Comparison of ENCODE assay signal across 25 mouse cellular contexts in genomic region chr1:63237371-63237770, GRCm38 (mm10). TPM values are rescaled to one million over a fixed set of nuclear protein-coding genes. Genes with fewer than 3 reads are reported as not detected.
DNase-seq lines count a peak whose midpoint lies in the region; ATAC-seq and TF ChIP-seq lines count a peak whose summit lies in the region.
"Had no signal": no experiment of that assay in that cellular context is flagged by ENCODE, and none has a peak within 500 bp of the region (broad histone marks: within the 10 kb centered on the region; RNA-seq: fewer than 3 reads in every experiment).

No protein-coding gene starts in this region.

- H3K4me2 ChIP-seq in forebrain, embryonic 11.5 days (ENCODE audit: low read depth, low read length, severe bottlenecking): no peak overlapping the region
- no peak overlapping the region for H3K4me2 ChIP-seq in intestine, embryonic 14.5 days (ENCODE audit: low read length)
- no peak overlapping the region for H3K4me2 ChIP-seq in intestine, embryonic 15.5 days (replicated peaks)
- H3K4me2 ChIP-seq in midbrain, embryonic 14.5 days (ENCODE audit: low read length): no peak overlapping the region
- H3K4me2 ChIP-seq: heart, embryonic 13.5 days; limb, embryonic 15.5 days; liver, embryonic 15.5 days; neural tube, embryonic 12.5 days had no signal

- no peaks in the 10 kb centered on the region for H3K36me3 ChIP-seq in forebrain, embryonic 10.5 days (replicated peaks)
- H3K36me3 ChIP-seq in forebrain, embryonic 11.5 days (ENCODE audit: control insufficient read depth, insufficient read depth, low read length): no peaks in the 10 kb centered on the region
- no peaks in the 10 kb centered on the region for H3K36me3 ChIP-seq in intestine, embryonic 14.5 days (ENCODE audit: control insufficient read depth, insufficient read depth, low read length)
- H3K36me3 ChIP-seq in intestine, embryonic 15.5 days: no peaks in the 10 kb centered on the region
- no peaks in the 10 kb centered on the region for H3K36me3 ChIP-seq in midbrain, embryonic 14.5 days (ENCODE audit: control insufficient read depth, insufficient read depth, low read length)
- H3K36me3 ChIP-seq: heart, embryonic 13.5 days; limb, embryonic 15.5 days; liver, embryonic 15.5 days; neural tube, embryonic 12.5 days had no signal

- peaks cover 14% of the 10 kb centered on the region for H3K4me1 ChIP-seq in forebrain, embryonic 10.5 days
- peaks cover 3% of the 10 kb centered on the region; the same call in 1 of the 2 replicates for H3K4me1 ChIP-seq in forebrain, embryonic 11.5 days (replicated peaks; ENCODE audit: control insufficient read depth, insufficient read depth, low read length)
- H3K4me1 ChIP-seq in intestine, embryonic 14.5 days (replicated peaks; ENCODE audit: control insufficient read depth, insufficient read depth, low read length): no peaks in the 10 kb centered on the region; the same call in 1 of the 2 replicates
- no peaks in the 10 kb centered on the region for H3K4me1 ChIP-seq in intestine, embryonic 15.5 days (replicated peaks)
- H3K4me1 ChIP-seq in midbrain, embryonic 14.5 days (ENCODE audit: control insufficient read depth, insufficient read depth, low read length): peaks cover 10% of the 10 kb centered on the region
- H3K4me1 ChIP-seq: limb, embryonic 15.5 days; liver, embryonic 15.5 days; neural tube, embryonic 12.5 days had no signal

- H3K27me3 ChIP-seq in forebrain, embryonic 10.5 days (ENCODE audit: poor library complexity, severe bottlenecking): no peaks in the 10 kb centered on the region
- H3K27me3 ChIP-seq in forebrain, embryonic 11.5 days (ENCODE audit: control insufficient read depth, insufficient read depth, low read length): no peaks in the 10 kb centered on the region
- H3K27me3 ChIP-seq in intestine, embryonic 14.5 days (replicated peaks; ENCODE audit: control insufficient read depth, insufficient read depth, low read length): no peaks in the 10 kb centered on the region
- no peaks in the 10 kb centered on the region for H3K27me3 ChIP-seq in intestine, embryonic 15.5 days (replicated peaks)
- H3K27me3 ChIP-seq in midbrain, embryonic 14.5 days (ENCODE audit: control insufficient read depth, insufficient read depth, low read length): no peaks in the 10 kb centered on the region
- H3K27me3 ChIP-seq: CH12.LX; limb, embryonic 15.5 days; liver, embryonic 15.5 days; neural tube, embryonic 12.5 days had no signal

- TF ChIP-seq CTCF in layer of hippocampus, adult 2 months (conservative IDR thresholded peaks at IDR 0.05): no peak

- no peak for ATAC-seq in forebrain, embryonic 11.5 days (replicated peaks; ENCODE audit: low FRiP score)
- no peak for ATAC-seq in intestine, embryonic 14.5 days (replicated peaks; ENCODE audit: low FRiP score, low TSS enrichment, low read depth)
- ATAC-seq in intestine, embryonic 15.5 days: no peak
- no peak for ATAC-seq in midbrain, embryonic 14.5 days (ENCODE audit: low FRiP score, low TSS enrichment)
- ATAC-seq: hindbrain, embryonic 16.5 days had no signal

- no peaks in the 10 kb centered on the region for H3K9me3 ChIP-seq in forebrain, embryonic 10.5 days
- H3K9me3 ChIP-seq in forebrain, embryonic 11.5 days (ENCODE audit: control insufficient read depth, low read length): no peaks in the 10 kb centered on the region
- no peaks in the 10 kb centered on the region for H3K9me3 ChIP-seq in intestine, embryonic 14.5 days (ENCODE audit: control insufficient read depth, low read length)
- no peaks in the 10 kb centered on the region for H3K9me3 ChIP-seq in intestine, embryonic 15.5 days
- no peaks in the 10 kb centered on the region for H3K9me3 ChIP-seq in midbrain, embryonic 14.5 days (ENCODE audit: control insufficient read depth, low read length)
- H3K9me3 ChIP-seq: heart, embryonic 13.5 days; limb, embryonic 15.5 days; liver, embryonic 15.5 days; neural tube, embryonic 12.5 days had no signal

- no peak overlapping the region for H3K4me3 ChIP-seq in forebrain, embryonic 10.5 days
- H3K4me3 ChIP-seq in forebrain, embryonic 11.5 days (ENCODE audit: low read depth, low read length): no peak overlapping the region
- no peak overlapping the region for H3K4me3 ChIP-seq in intestine, embryonic 14.5 days (ENCODE audit: low read depth, low read length)
- no peak overlapping the region for H3K4me3 ChIP-seq in intestine, embryonic 15.5 days (replicated peaks)
- H3K4me3 ChIP-seq in midbrain, embryonic 14.5 days (replicated peaks; ENCODE audit: low read depth, low read length): no peak overlapping the region
- no peak overlapping the region for H3K4me3 ChIP-seq in layer of hippocampus, adult 2 months
- H3K4me3 ChIP-seq: gastrocnemius, adult 2 months; heart, embryonic 13.5 days; limb, embryonic 15.5 days; liver, embryonic 15.5 days; neural tube, embryonic 12.5 days had no signal

- no peak for DNase-seq in forebrain, embryonic 10.5 days (ENCODE audit: extremely low spot score, low spot score)
- no peak for DNase-seq in forebrain, embryonic 11.5 days (ENCODE audit: low spot score)
- peak; percentile 41 for DNase-seq in intestine, embryonic 14.5 days (ENCODE audit: low spot score)
- DNase-seq in midbrain, embryonic 14.5 days: peak; percentile 61
- DNase-seq in layer of hippocampus, adult 2 months (ENCODE audit: low spot score in 2 of 2): no peak
- DNase-seq in thymus, postnatal 36 days: no peak
- DNase-seq: adrenal gland, postnatal 36 days; cerebellum, adult 8-10 months; gastrocnemius, adult 2 months; kidney, adult 2 months; kidney, postnatal 10 days; layer of hippocampus, postnatal 36 days; thymus, postnatal 25 days had no signal

- WGBS in forebrain, embryonic 10.5 days: 10% methylated on average over 5 of the region's 5 CpGs
- WGBS in forebrain, embryonic 11.5 days: 6% methylated on average over 5 of the region's 5 CpGs
- 28% methylated on average over 5 of the region's 5 CpGs for WGBS in intestine, embryonic 14.5 days
- 32% methylated on average over 5 of the region's 5 CpGs for WGBS in intestine, embryonic 15.5 days
- WGBS in midbrain, embryonic 14.5 days: 5% methylated on average over 5 of the region's 5 CpGs

- H3K9ac ChIP-seq in forebrain, embryonic 11.5 days (ENCODE audit: low read length): no peak overlapping the region
- H3K9ac ChIP-seq in intestine, embryonic 14.5 days (ENCODE audit: low read length): no peak overlapping the region
- no peak overlapping the region for H3K9ac ChIP-seq in intestine, embryonic 15.5 days
- H3K9ac ChIP-seq in midbrain, embryonic 14.5 days (replicated peaks; ENCODE audit: low read length): no peak overlapping the region
- H3K9ac ChIP-seq: heart, embryonic 13.5 days; limb, embryonic 15.5 days; liver, embryonic 15.5 days; neural tube, embryonic 12.5 days had no signal

- H3K27ac ChIP-seq in forebrain, embryonic 10.5 days: peak overlapping the region; percentile 51
- no peak overlapping the region for H3K27ac ChIP-seq in forebrain, embryonic 11.5 days (ENCODE audit: low read depth, low read length)
- no peak overlapping the region for H3K27ac ChIP-seq in intestine, embryonic 14.5 days (ENCODE audit: low read depth)
- no peak overlapping the region for H3K27ac ChIP-seq in intestine, embryonic 15.5 days
- 0 out of 2 replicates have a peak overlapping the region, but pooled peaks have one; percentile 21 for H3K27ac ChIP-seq in midbrain, embryonic 14.5 days (replicated peaks; ENCODE audit: low read depth, low read length)
- H3K27ac ChIP-seq in layer of hippocampus, adult 2 months: no peak overlapping the region
- H3K27ac ChIP-seq: gastrocnemius, adult 2 months; heart, embryonic 13.5 days; limb, embryonic 15.5 days; liver, embryonic 15.5 days; neural tube, embryonic 12.5 days had no signal

RNA-seq across cellular contexts. Expression of gene Gpr1, which starts 23.0 kb away (rescaled TPM):
- polyA plus RNA-seq in forebrain, embryonic 10.5 days (2016; fragmentation: Nextera tagmentation; extraction: Ambion mirVana): 0.26 and 0.33 TPM in 2 replicates
- 0.35 TPM in 1 of 2 replicates, not detected in the other for polyA plus RNA-seq in forebrain, embryonic 11.5 days (2014; fragmentation: Nextera tagmentation; extraction: Ambion mirVana)
- 0.09 TPM in 1 of 2 replicates, not detected in the other for polyA plus RNA-seq in intestine, embryonic 14.5 days (2014; fragmentation: Nextera tagmentation; extraction: Ambion mirVana)
- polyA plus RNA-seq in intestine, embryonic 15.5 days (2015; fragmentation: Nextera tagmentation; extraction: Ambion mirVana): 0.21 and 0.33 TPM in 2 replicates
- 0.69 and 0.71 TPM in 2 replicates for polyA plus RNA-seq in midbrain, embryonic 14.5 days (2014; fragmentation: Nextera tagmentation; extraction: Ambion mirVana)
- total RNA-seq in layer of hippocampus, adult 2 months (2021): under 1 TPM; 0.49 to 0.61 TPM
- total RNA-seq: CH12.LX; granulocyte monocyte progenitor cell, adult 5-6 weeks; megakaryocyte progenitor cell, adult 5-6 weeks; MEL had no signal
- polyA plus RNA-seq: lung, embryonic 16.5 days; small intestine, adult 2 months had no signal

RNA-seq across cellular contexts. Expression of gene Zdbf2, which starts 35.7 kb away (rescaled TPM):
- polyA plus RNA-seq in forebrain, embryonic 10.5 days (2016; fragmentation: Nextera tagmentation; extraction: Ambion mirVana): 21.6 and 25.1 TPM in 2 replicates
- 25.8 and 26.7 TPM in 2 replicates for polyA plus RNA-seq in forebrain, embryonic 11.5 days (2014; fragmentation: Nextera tagmentation; extraction: Ambion mirVana)
- polyA plus RNA-seq in intestine, embryonic 14.5 days (2014; fragmentation: Nextera tagmentation; extraction: Ambion mirVana): 7.5 and 9.6 TPM in 2 replicates
- polyA plus RNA-seq in intestine, embryonic 15.5 days (2015; fragmentation: Nextera tagmentation; extraction: Ambion mirVana): 6.3 and 7.1 TPM in 2 replicates
- polyA plus RNA-seq in midbrain, embryonic 14.5 days (2014; fragmentation: Nextera tagmentation; extraction: Ambion mirVana): 38.3 and 38.9 TPM in 2 replicates
- 10 to 100 TPM; 13.0 to 17.3 TPM for total RNA-seq in layer of hippocampus, adult 2 months (2021)
- total RNA-seq: CH12.LX; granulocyte monocyte progenitor cell, adult 5-6 weeks; megakaryocyte progenitor cell, adult 5-6 weeks; MEL had no signal
- polyA plus RNA-seq: small intestine, adult 2 months had no signal

Comparison
In these comparisons a context has a peak if more than half of its experiments do, and no peak if none do; other contexts are left out.
1. H3K27ac ChIP-seq: peak in forebrain, embryonic 10.5 days (single experiment) and midbrain, embryonic 14.5 days (single experiment); none in forebrain, embryonic 11.5 days (single experiment), intestine, embryonic 14.5 days (single experiment), intestine, embryonic 15.5 days (single experiment) and layer of hippocampus, adult 2 months (single experiment).
2. DNase-seq: peak in intestine, embryonic 14.5 days (single experiment) and midbrain, embryonic 14.5 days (single experiment); none in forebrain, embryonic 10.5 days (single experiment), forebrain, embryonic 11.5 days (single experiment), layer of hippocampus, adult 2 months (0 of 2) and thymus, postnatal 36 days (0 of 2).